Mouse (Mus musculus): ENCODE measurements at regions not wholly inside any gene's neighbourhood (a gene's known extent, or its start where the extent isn't known, plus 50 kb on each side); places are given as distances from the start of the nearest gene placed in this dataset.
"Not testable (repeated sequence)": the region's sequence is repeated elsewhere in the genome, so short reads cannot be mapped to it uniquely, and the experiment has no call there.

- Histone ChIP-seq H3K4me1 (ENCODE audit: control insufficient read depth, insufficient read depth, low read length) (no peaks in the 10 kb centered on the region), H3K4me3 (replicated peaks; ENCODE audit: extremely low read depth, low read depth, low read length) (no peak overlapping the region)
- no peak for TF ChIP-seq CTCF (IDR thresholded peaks at IDR 0.05; ENCODE audit: insufficient read depth, low read length)
- no peak for TF ChIP-seq POLR2A (IDR thresholded peaks at IDR 0.05; ENCODE audit: borderline replicate concordance, extremely low read depth, low read depth, low read length)
- no peak for DNase-seq
- WGBS: 54% methylated on average over 4 of the region's 4 CpGs
These were observed 173.1 kb upstream of the Rhobtb1 start for GRCm38 (mm10) chr10:68978115-68978514.

DNA sequence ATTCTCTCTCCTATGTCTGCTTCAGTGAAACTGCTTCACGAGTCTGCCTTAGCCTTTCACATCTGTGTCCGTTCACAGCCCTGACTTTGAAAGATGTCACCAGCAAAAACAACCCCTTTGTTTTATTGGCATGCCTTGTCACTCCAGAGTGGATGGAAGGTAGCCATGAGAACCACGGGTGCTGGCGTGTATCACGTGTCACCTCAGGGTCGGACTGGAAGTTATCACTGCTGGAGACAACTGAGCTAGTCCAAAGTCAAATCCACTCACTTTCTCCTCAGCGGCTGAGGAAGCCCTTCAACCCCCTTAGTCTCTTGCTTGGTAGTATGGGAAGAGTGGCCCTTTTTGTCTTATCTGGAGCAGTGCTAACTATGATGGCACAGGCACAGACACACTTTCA lies 171.3 kb upstream of the Rhobtb1 start:
- DNase-seq: no peak
- H3K4me3 ChIP-seq (replicated peaks; ENCODE audit: extremely low read depth, low read depth, low read length): no peak overlapping the region
- WGBS: 70% methylated on average over 7 of the region's 7 CpGs
- H3K4me1 ChIP-seq (ENCODE audit: control insufficient read depth, insufficient read depth, low read length): no peaks in the 10 kb centered on the region
- no peak for TF ChIP-seq POLR2A (IDR thresholded peaks at IDR 0.05; ENCODE audit: borderline replicate concordance, extremely low read depth, low read depth, low read length)
- TF ChIP-seq CTCF (IDR thresholded peaks at IDR 0.05; ENCODE audit: insufficient read depth, low read length): no peak

GRCm38 (mm10) chr10:68982288-68982687 lies 168.9 kb upstream of the Rhobtb1 start:
- 81% methylated on average over 8 of the region's 8 CpGs for WGBS
- TF ChIP-seq CTCF (IDR thresholded peaks at IDR 0.05; ENCODE audit: insufficient read depth, low read length) (no peak), POLR2A (IDR thresholded peaks at IDR 0.05; ENCODE audit: borderline replicate concordance, extremely low read depth, low read depth, low read length) (no peak)
- no peak overlapping the region for H3K4me3 ChIP-seq (replicated peaks; ENCODE audit: extremely low read depth, low read depth, low read length)
- no peaks in the 10 kb centered on the region for H3K4me1 ChIP-seq (ENCODE audit: control insufficient read depth, insufficient read depth, low read length)
- no peak for DNase-seq

DNA sequence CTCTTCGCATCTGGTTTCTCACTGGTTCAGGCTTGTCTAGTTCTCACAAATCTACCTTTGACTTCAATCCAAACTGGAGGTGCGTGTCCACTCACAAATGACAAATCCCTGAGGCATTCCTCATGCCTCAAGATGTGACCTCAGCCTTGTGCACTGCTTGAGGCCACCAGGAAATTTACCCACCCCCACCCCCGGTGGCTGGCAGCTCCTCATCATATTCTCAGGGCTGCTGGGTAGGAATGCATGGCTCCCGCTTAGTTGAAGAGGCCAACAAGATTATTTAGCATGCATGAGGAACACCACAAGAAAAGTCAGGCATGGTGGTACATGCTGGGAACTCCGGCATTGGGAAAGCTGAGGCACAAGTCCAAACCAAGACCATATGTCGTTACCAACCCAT lies 160.7 kb upstream of the Rhobtb1 start:
- Histone ChIP-seq H3K4me1 (ENCODE audit: control insufficient read depth, insufficient read depth, low read length) (no peaks in the 10 kb centered on the region), H3K4me3 (replicated peaks; ENCODE audit: extremely low read depth, low read depth, low read length) (no peak overlapping the region)
- no peak for DNase-seq
- TF ChIP-seq CTCF (IDR thresholded peaks at IDR 0.05; ENCODE audit: insufficient read depth, low read length): no peak
- TF ChIP-seq POLR2A (IDR thresholded peaks at IDR 0.05; ENCODE audit: borderline replicate concordance, extremely low read depth, low read depth, low read length): no peak
- 85% methylated on average over 6 of the region's 6 CpGs for WGBS

- no peak for TF ChIP-seq CTCF (IDR thresholded peaks at IDR 0.05; ENCODE audit: insufficient read depth, low read length)
- TF ChIP-seq POLR2A (IDR thresholded peaks at IDR 0.05; ENCODE audit: borderline replicate concordance, extremely low read depth, low read depth, low read length): no peak
- DNase-seq: no peak
- Histone ChIP-seq H3K4me1 (ENCODE audit: control insufficient read depth, insufficient read depth, low read length) (no peaks in the 10 kb centered on the region), H3K4me3 (replicated peaks; ENCODE audit: extremely low read depth, low read depth, low read length) (no peak overlapping the region)
- 79% methylated on average over 6 of the region's 6 CpGs for WGBS
These were observed 151.6 kb upstream of the Rhobtb1 start for GRCm38 (mm10) chr10:68999610-69000009.

DNA sequence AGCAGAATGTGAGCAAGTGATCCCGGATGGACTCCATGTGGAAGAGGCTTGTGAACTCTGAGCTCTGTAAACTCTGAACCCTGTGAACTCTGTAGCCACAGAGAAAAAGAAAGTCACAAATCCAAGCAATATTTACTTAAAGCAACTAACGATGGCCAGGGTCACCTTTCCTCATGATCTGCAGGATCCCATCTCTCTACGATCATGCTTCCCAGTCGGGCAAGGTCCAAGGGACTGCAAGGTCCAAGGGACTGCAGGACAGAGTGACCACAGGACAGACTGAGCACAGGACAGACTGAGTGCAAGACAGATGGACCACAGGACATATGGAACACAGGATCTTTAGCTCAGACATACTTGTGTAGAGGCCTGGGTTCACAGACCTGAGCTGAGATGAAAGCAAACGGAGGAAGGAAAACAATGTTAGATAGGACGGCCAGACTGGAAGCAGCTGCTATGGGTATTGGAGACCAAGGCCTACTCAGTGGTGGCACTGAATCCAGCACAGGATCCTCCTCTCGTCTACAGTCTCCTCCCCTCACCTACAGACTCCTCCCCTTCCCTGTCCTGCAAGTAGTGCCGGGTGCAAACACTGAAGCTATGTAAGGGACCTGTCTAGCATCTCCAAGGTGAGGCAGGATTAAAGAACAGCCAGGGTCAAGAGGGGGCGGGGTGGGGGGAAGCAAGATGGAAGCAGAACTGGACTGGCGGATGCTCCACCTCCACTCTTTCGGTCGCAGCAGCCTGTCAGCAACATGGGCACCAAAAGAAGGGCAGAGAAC lies 149.4 kb upstream of the Rhobtb1 start:
- H3K4me1 ChIP-seq (ENCODE audit: control insufficient read depth, insufficient read depth, low read length): no peaks in the 10 kb centered on the region
- WGBS: 81% methylated on average over 12 of the region's 12 CpGs
- no peak overlapping the region for H3K4me3 ChIP-seq (replicated peaks; ENCODE audit: extremely low read depth, low read depth, low read length)
- TF ChIP-seq POLR2A (IDR thresholded peaks at IDR 0.05; ENCODE audit: borderline replicate concordance, extremely low read depth, low read depth, low read length): no peak
- no peak for TF ChIP-seq CTCF (IDR thresholded peaks at IDR 0.05; ENCODE audit: insufficient read depth, low read length)
- no peak for DNase-seq

- TF ChIP-seq CTCF (IDR thresholded peaks at IDR 0.05; ENCODE audit: insufficient read depth, low read length): peak; percentile 87
- TF ChIP-seq POLR2A (IDR thresholded peaks at IDR 0.05; ENCODE audit: borderline replicate concordance, extremely low read depth, low read depth, low read length): no peak
- peak; percentile 71 for DNase-seq
- H3K4me3 ChIP-seq (replicated peaks; ENCODE audit: extremely low read depth, low read depth, low read length): no peak overlapping the region
- H3K4me1 ChIP-seq (ENCODE audit: control insufficient read depth, insufficient read depth, low read length): no peaks in the 10 kb centered on the region
- 46% methylated on average over 9 of the region's 9 CpGs for WGBS
These were observed 145.9 kb upstream of the Rhobtb1 start for GRCm38 (mm10) chr10:69005199-69005872.

DNA sequence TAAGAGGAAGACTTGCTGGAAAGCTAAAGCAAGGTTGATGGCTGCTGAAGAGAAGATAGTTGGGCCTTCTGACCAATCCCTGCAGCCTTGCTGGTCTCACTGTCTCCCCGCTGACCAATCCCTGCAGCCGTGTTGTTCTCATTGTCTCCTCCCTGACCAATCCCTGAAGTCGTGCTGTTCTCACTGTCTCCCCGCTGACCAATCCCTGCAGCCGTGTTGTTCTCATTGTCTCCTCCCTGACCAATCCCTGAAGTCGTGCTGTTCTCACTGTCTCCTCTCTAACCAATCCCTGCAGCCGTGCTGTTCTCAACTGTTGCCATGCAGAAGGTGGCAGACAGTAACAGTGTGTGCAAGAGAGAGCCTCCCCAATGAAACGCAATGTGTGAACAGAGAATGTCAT lies 142.6 kb upstream of the Rhobtb1 start:
- 88% methylated on average over 8 of the region's 8 CpGs for WGBS
- H3K4me3 ChIP-seq (replicated peaks; ENCODE audit: extremely low read depth, low read depth, low read length); H3K4me1 ChIP-seq (ENCODE audit: control insufficient read depth, insufficient read depth, low read length); DNase-seq: not testable (repeated sequence)

- WGBS: 71% methylated on average over 30 of the region's 30 CpGs
- DNase-seq: no peak
- Histone ChIP-seq H3K4me1 (ENCODE audit: control insufficient read depth, insufficient read depth, low read length) (no peaks in the 10 kb centered on the region), H3K4me3 (replicated peaks; ENCODE audit: extremely low read depth, low read depth, low read length) (no peak overlapping the region)
- TF ChIP-seq CTCF (IDR thresholded peaks at IDR 0.05; ENCODE audit: insufficient read depth, low read length) (no peak), POLR2A (IDR thresholded peaks at IDR 0.05; ENCODE audit: borderline replicate concordance, extremely low read depth, low read depth, low read length) (no peak)
These were observed 130.2 kb upstream of the Rhobtb1 start for GRCm38 (mm10) chr10:69020811-69021743.
